Mouse (Mus musculus): ENCODE data around the gene Glyctk. TPM values are rescaled to one million over a fixed set of nuclear protein-coding genes. Genes with fewer than 3 reads are reported as not detected.

Gene Glyctk
- total RNA-seq (2021): 1 to 10 TPM; 3.3 to 5.3 TPM

- intact Hi-C loops (cut with DNase I): no loop called here
- no peak for DNase-seq (ENCODE audit: low spot score in 2 of 2)
Observed at GRCm38 (mm10) chr9:106158037-106158491, at the start of gene Glyctk. TSS of gene Glyctk (minus strand) at chr9:106158138.

GRCm38 (mm10) chr9:106206515-106206914 is 48.6 kb upstream of the Glyctk start:
- intact Hi-C loops (cut with DNase I): no loop called here
- DNase-seq (ENCODE audit: low spot score in 2 of 2): no peak

- no peak for DNase-seq (ENCODE audit: low spot score in 2 of 2)
- intact Hi-C loops (cut with DNase I): no loop called here
Observed at GRCm38 (mm10) chr9:106205713-106206290, 47.9 kb upstream of the Glyctk start.

GRCm38 (mm10) chr9:106203990-106204851 is 46.3 kb upstream of the Glyctk start:
- DNase-seq (ENCODE audit: low spot score in 2 of 2): no peak
- intact Hi-C loops (cut with DNase I): loop anchor here (2.0 kb wide), 1 partner anchor 33 kb away; the partner anchor contains the start of gene Wdr82

GRCm38 (mm10) chr9:106202819-106203636 is 45.1 kb upstream of the Glyctk start, which contains the start of gene Twf2:
TSS of gene Twf2 (plus strand) at chr9:106203108.
- intact Hi-C loops (cut with DNase I): loop anchor here (2.0 kb wide), 1 partner anchor 32 kb away; the partner anchor contains the start of gene Wdr82
- peak; percentile 89 to 92 for DNase-seq (ENCODE audit: low spot score in 2 of 2)

- intact Hi-C loops (cut with DNase I): loop anchor here (2.0 kb wide), 1 partner anchor 31 kb away; the partner anchor contains the start of gene Wdr82
- no peak for DNase-seq (ENCODE audit: low spot score in 2 of 2)
Observed at GRCm38 (mm10) chr9:106201895-106202294, 44.0 kb upstream of the Glyctk start.

- no peak for DNase-seq (ENCODE audit: low spot score in 2 of 2)
- intact Hi-C loops (cut with DNase I): no loop called here
Observed at GRCm38 (mm10) chr9:106199535-106200272, 41.8 kb upstream of the Glyctk start, which contains the start of gene Ppm1m. TSS of gene Ppm1m (minus strand) at chr9:106199746.

GRCm38 (mm10) chr9:106198962-106199458 is 41.1 kb upstream of the Glyctk start:
- intact Hi-C loops (cut with DNase I): no loop called here

GRCm38 (mm10) chr9:106197732-106198131 is 39.8 kb upstream of the Glyctk start:
- intact Hi-C loops (cut with DNase I): no loop called here
- no peak for DNase-seq (ENCODE audit: low spot score in 2 of 2)

More at GRCm38 (mm10) chr9:106198962-106199458, 41.1 kb upstream of the Glyctk start:
- DNase-seq (ENCODE audit: low spot score in 2 of 2): peak in 1 of 2 experiments; percentile 48

- intact Hi-C loops (cut with DNase I): no loop called here
Observed at GRCm38 (mm10) chr9:106197081-106197713, 39.3 kb upstream of the Glyctk start.

GRCm38 (mm10) chr9:106195693-106196092 is 37.8 kb upstream of the Glyctk start:
- peak; percentile 56 to 64 for DNase-seq (ENCODE audit: low spot score in 2 of 2)
- intact Hi-C loops (cut with DNase I): no loop called here

More at GRCm38 (mm10) chr9:106197081-106197713, 39.3 kb upstream of the Glyctk start:
- no peak for DNase-seq (ENCODE audit: low spot score in 2 of 2)

- intact Hi-C loops (cut with DNase I): no loop called here
- peak; percentile 33 to 76 for DNase-seq (ENCODE audit: low spot score in 2 of 2)
Observed at GRCm38 (mm10) chr9:106193930-106194807, 36.2 kb upstream of the Glyctk start.

GRCm38 (mm10) chr9:106192998-106193397 is 35.1 kb upstream of the Glyctk start:
- peak; percentile 47 to 82 for DNase-seq (ENCODE audit: low spot score in 2 of 2)
- intact Hi-C loops (cut with DNase I): no loop called here

GRCm38 (mm10) chr9:106192024-106192423 is 34.1 kb upstream of the Glyctk start:
- no peak for DNase-seq (ENCODE audit: low spot score in 2 of 2)
- intact Hi-C loops (cut with DNase I): no loop called here

- intact Hi-C loops (cut with DNase I): no loop called here
- no peak for DNase-seq (ENCODE audit: low spot score in 2 of 2)
Observed at GRCm38 (mm10) chr9:106191355-106191754, 33.4 kb upstream of the Glyctk start.

- intact Hi-C loops (cut with DNase I): no loop called here
- no peak for DNase-seq (ENCODE audit: low spot score in 2 of 2)
Observed at GRCm38 (mm10) chr9:106183996-106184395, 26.1 kb upstream of the Glyctk start.

- no peak for DNase-seq (ENCODE audit: low spot score in 2 of 2)
- intact Hi-C loops (cut with DNase I): no loop called here
Observed at GRCm38 (mm10) chr9:106182146-106182545, 24.2 kb upstream of the Glyctk start.
